Mouse (Mus musculus) cortical plate, adult 2 months (tissue): ENCODE data around the gene Gga1. TPM values are rescaled to one million over a fixed set of nuclear protein-coding genes. Genes with fewer than 3 reads are reported as not detected.
"Not testable (repeated sequence)": the region's sequence is repeated elsewhere in the genome, so short reads cannot be mapped to it uniquely, and the experiment has no call there.

Experiments
- H3K27ac ChIP-seq: fragments of 200-500 bp; 2 replicates; pipeline ENCODE4 v1.5.1; 2012; ENCODE audit warnings: low read length, control low read depth, inconsistent platforms; ENCODE audit not compliant: insufficient read depth
- H3K4me1 ChIP-seq: fragments of 200-500 bp; 2 replicates; pipeline ENCODE4 v1.6.1; 2011; ENCODE audit warnings: low read length; ENCODE audit not compliant: control insufficient read depth, insufficient read depth
- H3K4me3 ChIP-seq: fragments of 200-500 bp; 2 replicates; pipeline ENCODE4 v1.5.1; 2011; ENCODE audit warnings: mild to moderate bottlenecking, low read length, control low read depth; ENCODE audit not compliant: insufficient read depth
- CTCF ChIP-seq: fragments of 200-500 bp; IDR thresholded peaks from 2 replicates; pipeline ENCODE4 v1.5.1; 2011; ENCODE audit warnings: mild to moderate bottlenecking, control low read depth, low read length; ENCODE audit not compliant: insufficient read depth; ENCODE audit errors: extremely low read depth
- POLR2A ChIP-seq: fragments of 200-500 bp; IDR thresholded peaks from 2 replicates; pipeline ENCODE4 v1.6.1; 2011; ENCODE audit warnings: mild to moderate bottlenecking, low read length, control low read depth; ENCODE audit not compliant: insufficient read depth; ENCODE audit errors: extremely low read depth
- polyA plus RNA-seq: library from polyadenylated mRNA; depleted of rRNA; stranded (reverse); fragments of >200 nt; gene quantifications from 2 replicates; pipeline ENCODE4 v1.2.3, GENCODE M21; 2012

Gga1 gene
- polyA plus RNA-seq, 1 experiment: 72.6 TPM

DNA sequence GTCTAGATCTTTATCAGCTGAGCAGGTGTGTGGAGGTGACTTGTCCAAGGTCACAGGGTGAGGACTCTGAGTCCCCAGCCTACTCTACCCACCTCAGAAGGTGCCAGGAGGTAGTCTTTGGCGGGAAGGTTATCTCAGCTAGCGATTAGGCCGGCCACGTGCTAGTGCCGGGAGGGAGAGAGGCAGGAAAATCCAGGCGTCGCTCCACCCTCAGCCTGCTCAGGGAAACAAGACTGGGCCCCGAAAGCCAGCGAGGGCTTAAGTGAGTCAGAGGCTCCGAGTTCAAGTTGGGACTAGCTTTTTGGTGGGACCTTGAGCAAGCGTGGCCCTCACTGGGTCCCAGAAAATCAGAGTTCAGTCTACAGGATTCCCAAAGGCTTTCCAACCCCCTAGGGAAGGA is 31.7 kb upstream of the Gga1 start:
- Histone ChIP-seq H3K4me1 (no peaks in the 10 kb centered on the region), H3K4me3 (0 out of 2 replicates have a peak overlapping the region, but pooled peaks have one; percentile 4), H3K27ac (peak overlapping the region; percentile 79)
- no peak for TF ChIP-seq CTCF
- no peak for TF ChIP-seq POLR2A

DNA sequence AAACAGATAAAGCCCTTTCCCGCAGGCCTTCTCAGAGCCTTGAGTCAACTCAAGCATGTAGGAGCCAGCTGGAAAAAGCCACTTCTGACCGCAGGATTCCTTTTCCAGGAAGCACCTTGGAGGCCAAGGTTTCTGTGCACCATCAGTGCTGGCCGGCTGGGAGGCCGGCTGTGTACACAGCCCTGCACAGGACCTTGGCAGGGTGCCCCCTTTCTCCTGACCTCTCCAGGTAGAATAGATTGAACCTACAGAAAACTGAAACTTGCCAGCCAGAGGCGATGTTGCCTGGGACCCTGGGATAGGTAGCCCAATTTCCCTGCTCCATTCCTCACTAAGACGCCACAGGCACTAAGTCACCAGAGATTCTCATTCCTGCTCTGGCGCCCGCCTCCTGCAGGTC is 31.1 kb upstream of the Gga1 start:
- peak overlapping the region; percentile 37; the same call in 1 of the 2 replicates for H3K27ac ChIP-seq
- H3K4me1 ChIP-seq: no peaks in the 10 kb centered on the region
- no peak overlapping the region for H3K4me3 ChIP-seq
- TF ChIP-seq CTCF (no peak), POLR2A (no peak)

- TF ChIP-seq CTCF: no peak
- no peak for TF ChIP-seq POLR2A
- no peak overlapping the region for H3K4me3 ChIP-seq
- no peak overlapping the region; the same call in 1 of the 2 replicates for H3K27ac ChIP-seq
- no peaks in the 10 kb centered on the region for H3K4me1 ChIP-seq
These were observed 30.6 kb upstream of the Gga1 start for GRCm38 (mm10) chr15:78846352-78846751.

DNA sequence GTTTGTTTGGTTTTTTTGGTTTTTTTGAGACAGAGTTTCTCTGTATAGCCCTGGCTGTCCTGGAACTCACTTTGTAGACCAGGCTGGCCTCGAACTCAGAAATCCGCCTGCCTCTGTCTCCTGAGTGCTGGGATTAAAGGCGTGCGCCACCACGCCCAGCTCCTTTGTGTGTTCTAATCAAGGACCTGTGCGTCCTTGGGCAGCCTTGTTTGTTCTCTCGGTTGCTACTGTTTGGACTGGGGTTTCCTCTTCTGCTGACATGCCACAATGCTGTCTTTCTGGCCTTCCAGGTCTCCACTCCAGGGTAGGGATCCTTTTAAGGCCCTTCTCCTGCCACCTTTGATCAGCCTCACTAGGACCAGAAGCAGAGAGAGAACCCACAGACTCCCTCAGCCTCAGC is 30.2 kb upstream of the Gga1 start:
- not testable (repeated sequence) for H3K27ac ChIP-seq, H3K4me1 ChIP-seq, H3K4me3 ChIP-seq

GRCm38 (mm10) chr15:78848467-78848866 is 28.5 kb upstream of the Gga1 start:
- Histone ChIP-seq H3K4me3 (no peak overlapping the region), H3K4me1 (no peaks in the 10 kb centered on the region), H3K27ac (no peak overlapping the region)
- TF ChIP-seq CTCF: peak; percentile 83
- no peak for TF ChIP-seq POLR2A

DNA sequence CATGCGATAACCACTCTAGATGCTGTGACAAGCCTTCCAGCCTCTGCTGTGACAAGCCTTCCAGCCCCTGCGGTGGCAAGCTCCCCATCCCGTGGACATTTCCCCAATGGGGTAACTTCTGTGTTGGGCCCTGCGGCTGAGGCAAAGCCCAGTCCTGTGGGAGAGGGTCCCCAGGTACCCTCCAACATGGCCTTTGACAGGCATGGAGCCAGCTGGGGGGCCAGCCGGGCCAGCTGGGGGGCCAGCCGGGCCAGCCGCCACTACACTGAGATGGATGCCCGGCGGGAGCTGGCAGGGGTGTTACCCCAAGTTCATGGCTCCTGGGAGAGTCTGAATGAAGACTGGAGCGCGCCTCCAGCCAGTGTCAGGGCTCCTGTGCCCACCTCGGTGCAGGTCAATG is 27.5 kb upstream of the Gga1 start:
- H3K27ac ChIP-seq: no peak overlapping the region
- TF ChIP-seq CTCF (no peak), POLR2A (no peak)
- H3K4me3 ChIP-seq: no peak overlapping the region
- H3K4me1 ChIP-seq: no peaks in the 10 kb centered on the region

DNA sequence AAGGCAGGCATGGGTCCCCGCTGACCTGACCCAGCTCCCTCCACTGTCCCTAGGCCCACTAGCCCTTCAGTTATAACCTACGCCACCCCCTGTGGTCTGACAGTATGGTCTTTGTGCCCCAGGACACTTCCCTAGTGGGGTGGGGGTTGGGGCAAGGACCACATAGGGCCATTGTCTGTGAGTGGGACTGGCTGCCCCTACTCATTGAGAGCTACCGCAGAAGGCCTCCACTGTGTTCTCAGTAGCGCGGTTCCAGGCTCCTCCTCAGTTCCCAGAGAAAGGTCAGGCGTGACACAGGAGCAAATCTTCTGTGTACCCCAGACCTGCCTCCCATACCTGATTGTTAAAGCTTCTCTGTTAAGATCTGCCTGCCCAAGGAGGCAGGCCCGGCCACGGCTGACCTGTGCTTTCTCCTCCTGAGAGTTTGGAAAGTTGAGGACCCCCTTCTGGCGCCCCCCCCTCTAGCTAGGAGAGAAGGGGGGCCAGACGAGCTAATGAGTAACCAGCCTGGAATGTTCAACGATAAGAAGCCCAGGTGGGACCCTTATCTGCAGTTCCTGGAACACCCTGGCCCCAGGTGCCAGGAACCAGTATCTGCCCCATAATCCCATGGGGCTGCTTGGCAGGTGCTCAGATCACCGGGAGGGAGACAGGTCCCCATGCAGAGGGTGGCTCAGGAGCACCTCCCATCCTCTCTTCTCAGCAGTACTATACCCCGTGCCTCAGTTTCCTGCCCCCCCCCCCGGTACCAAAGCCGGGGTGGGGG is 26.7 kb upstream of the Gga1 start:
- Histone ChIP-seq H3K4me3 (no peak overlapping the region), H3K27ac (peak overlapping the region; percentile 67), H3K4me1 (no peaks in the 10 kb centered on the region)
- TF ChIP-seq POLR2A: no peak
- no peak for TF ChIP-seq CTCF

GRCm38 (mm10) chr15:78850944-78851343 is 26.0 kb upstream of the Gga1 start:
- Histone ChIP-seq H3K4me1 (no peaks in the 10 kb centered on the region), H3K27ac (no peak overlapping the region; the same call in 1 of the 2 replicates), H3K4me3 (no peak overlapping the region)
- no peak for TF ChIP-seq POLR2A
- TF ChIP-seq CTCF: no peak

GRCm38 (mm10) chr15:78851505-78852153 is 25.4 kb upstream of the Gga1 start:
- no peak for TF ChIP-seq POLR2A
- TF ChIP-seq CTCF: peak; percentile 79
- Histone ChIP-seq H3K27ac (no peak overlapping the region), H3K4me3 (no peak overlapping the region), H3K4me1 (no peaks in the 10 kb centered on the region)

DNA sequence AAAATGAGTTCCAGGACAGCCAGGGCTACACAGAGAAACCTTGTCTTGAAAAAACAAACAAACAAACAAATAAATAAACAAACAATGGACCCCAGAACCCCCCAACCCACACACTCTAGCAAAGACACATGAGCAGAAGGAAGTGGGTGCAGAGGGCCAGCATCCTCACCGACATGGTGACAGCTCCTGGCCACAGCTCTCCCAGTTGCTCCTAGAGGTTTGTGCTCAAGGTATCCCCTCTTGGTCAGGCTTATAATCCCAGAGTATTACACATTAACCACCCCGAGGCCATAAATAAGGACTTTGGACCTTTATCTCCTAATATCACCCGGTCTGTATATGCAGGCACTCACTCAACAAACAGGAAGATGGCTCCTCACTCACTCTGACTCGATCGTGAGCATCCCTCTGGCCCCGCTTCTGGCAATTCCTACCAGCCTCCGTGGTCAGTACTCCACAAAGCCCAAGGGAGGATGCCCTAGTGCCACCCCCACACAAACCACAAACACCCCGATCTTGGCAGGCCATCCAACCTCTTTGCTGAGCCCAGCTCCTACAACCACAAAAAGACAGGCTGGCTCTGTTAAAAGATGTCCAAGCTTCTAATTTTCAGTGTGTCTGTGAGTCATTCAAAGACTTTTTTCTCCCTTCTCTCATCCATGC is 21.6 kb upstream of the Gga1 start, which contains the start of gene Lgals2:
Gene Lgals2, minus strand, starts transcription at position 227 of the 663 bp plus-strand sequence.
- no peak for TF ChIP-seq POLR2A
- no peak for TF ChIP-seq CTCF
- H3K4me1 ChIP-seq: no peaks in the 10 kb centered on the region
- no peak within 1 kb of the TSS for H3K27ac ChIP-seq
- no peak within 1 kb of the TSS for H3K4me3 ChIP-seq
